Mouse (Mus musculus) mesoderm, embryonic 11.5 days (tissue): Measurements from ENCODE around the gene Rab11fip3.

Source experiments
- DNase-seq: peaks from one replicate; pipeline ENCODE4 v3.0.0-alpha.2; 2012; ENCODE audit warnings: low read depth, low spot score

Rab11fip3 gene

GRCm38 (mm10) chr17:25992274-25992673 is 77.1 kb downstream of the Rab11fip3 start:
- no peak for DNase-seq

- no peak for DNase-seq
Observed at GRCm38 (mm10) chr17:25990331-25990730, 79.0 kb downstream of the Rab11fip3 start.

- DNase-seq, result peak; percentile 97
Observed at GRCm38 (mm10) chr17:25985306-25986294, 83.8 kb downstream of the Rab11fip3 start, which contains the start of gene Capn15. Capn15 (minus strand) TSS chr17:25985796.

GRCm38 (mm10) chr17:25984556-25985305 is 84.6 kb downstream of the Rab11fip3 start:
- DNase-seq, result peak; percentile 4

- DNase-seq, result no peak
Observed at GRCm38 (mm10) chr17:25984066-25984465, 85.3 kb downstream of the Rab11fip3 start.

- no peak for DNase-seq
Observed at GRCm38 (mm10) chr17:25982913-25983312, 86.4 kb downstream of the Rab11fip3 start.

GRCm38 (mm10) chr17:25980854-25981253 is 88.5 kb downstream of the Rab11fip3 start:
- no peak for DNase-seq

GRCm38 (mm10) chr17:25979829-25980738 is 89.3 kb downstream of the Rab11fip3 start:
- DNase-seq, result no peak

- DNase-seq, result no peak
Observed at GRCm38 (mm10) chr17:25970954-25971707, 98.2 kb downstream of the Rab11fip3 start.

GRCm38 (mm10) chr17:25970448-25970847 is 98.9 kb downstream of the Rab11fip3 start:
- no peak for DNase-seq

- DNase-seq, result no peak
Observed at GRCm38 (mm10) chr17:25968176-25968575, 101.2 kb downstream of the Rab11fip3 start.

- DNase-seq, result no peak
Observed at GRCm38 (mm10) chr17:25967652-25968051, 101.7 kb downstream of the Rab11fip3 start.

GRCm38 (mm10) chr17:25964271-25964670 is 105.1 kb downstream of the Rab11fip3 start:
- DNase-seq, result no peak

GRCm38 (mm10) chr17:25962413-25962905 is 106.9 kb downstream of the Rab11fip3 start:
- no peak for DNase-seq

- no peak for DNase-seq
Observed at GRCm38 (mm10) chr17:25961566-25961965, 107.8 kb downstream of the Rab11fip3 start.

- no peak for DNase-seq
Observed at GRCm38 (mm10) chr17:25959630-25960467, 109.5 kb downstream of the Rab11fip3 start.

GRCm38 (mm10) chr17:25958771-25959494 is 110.4 kb downstream of the Rab11fip3 start:
- no peak for DNase-seq

GRCm38 (mm10) chr17:25957586-25958051 is 111.7 kb downstream of the Rab11fip3 start:
- no peak for DNase-seq

GRCm38 (mm10) chr17:25956631-25957030 is 112.7 kb downstream of the Rab11fip3 start:
- DNase-seq, result no peak
